Mouse (Mus musculus) frontal cortex, postnatal 36 days (tissue): ENCODE measurements around the gene Asf1a.
A peak's percentile ranks its signal among the peaks of the same experiment; 100 is the strongest.
"Not testable (repeated sequence)": the region's sequence is repeated elsewhere in the genome, so short reads cannot be mapped to it uniquely, and the experiment has no call there.

ENCODE experiments used
- DNase-seq, 2 experiments: peaks; one replicate each; pipeline ENCODE4 v3.0.0; 2022; ENCODE audit warnings: low spot score in 2 of 2

The Asf1a gene

DNA sequence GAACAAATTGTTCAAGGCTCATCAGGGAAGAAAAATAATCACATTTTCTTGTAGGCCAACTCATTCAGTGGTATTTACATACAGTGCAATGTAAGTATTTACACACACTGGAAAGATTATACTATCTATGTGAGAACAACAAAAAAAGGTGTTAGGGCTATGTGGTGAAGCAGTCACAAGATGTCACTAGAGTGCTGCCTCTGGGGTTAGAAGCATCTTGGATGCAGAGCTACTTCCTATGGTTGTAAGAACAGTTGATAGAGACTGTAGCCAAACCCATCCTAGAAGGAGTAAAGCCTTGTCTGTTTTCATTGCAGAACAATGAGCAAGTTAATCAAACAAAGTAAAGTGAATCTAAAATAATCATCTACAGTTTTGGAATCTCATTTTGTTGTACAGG is 45.0 kb downstream of the Asf1a start:
- DNase-seq: peak; percentile 26 to 54

DNA sequence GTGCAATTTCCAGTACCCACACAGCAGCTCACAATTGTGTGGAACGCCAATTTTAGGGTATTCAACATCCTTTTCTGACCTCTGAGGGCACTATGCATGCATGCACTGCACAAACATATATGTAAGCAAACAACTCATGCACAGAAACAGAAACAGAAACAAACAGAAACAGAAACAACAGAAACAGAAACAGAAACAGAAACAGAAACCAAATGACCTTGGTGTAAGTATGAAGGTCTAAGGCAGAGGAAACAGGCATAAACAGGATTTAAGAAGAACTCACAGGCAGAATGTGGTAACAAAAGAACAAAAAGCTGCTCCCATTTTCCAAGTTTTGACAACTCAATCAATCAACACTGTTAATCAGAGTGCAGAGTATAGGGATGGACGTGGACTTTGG is 54.1 kb downstream of the Asf1a start:
- no peak for DNase-seq

DNA sequence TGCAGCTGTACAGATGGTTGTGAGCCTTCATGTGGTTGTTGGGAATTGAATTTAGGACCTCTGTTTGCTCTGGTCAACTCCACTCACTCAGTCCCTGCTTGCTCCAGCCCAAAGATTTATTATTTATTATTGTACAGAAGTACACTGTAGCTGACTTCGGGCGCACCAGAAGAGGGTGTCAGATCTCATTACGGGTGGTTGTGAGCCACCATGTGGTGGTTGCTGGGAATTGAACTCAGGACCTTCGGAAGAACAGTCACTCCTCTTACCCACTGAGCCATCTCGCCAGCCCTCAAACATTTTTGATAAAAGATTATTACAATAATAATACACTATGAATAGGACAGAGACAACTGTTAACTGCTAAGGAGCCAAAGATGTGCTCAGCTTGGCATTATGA is 57.7 kb downstream of the Asf1a start:
- not testable (repeated sequence) for DNase-seq
